Mouse (Mus musculus) cerebellum, adult 2 months (tissue): Measurements from ENCODE around the gene Gm9936. TPM values are rescaled to one million over a fixed set of nuclear protein-coding genes. Genes with fewer than 3 reads are reported as not detected.
"Not testable (repeated sequence)": the region's sequence is repeated elsewhere in the genome, so short reads cannot be mapped to it uniquely, and the experiment has no call there.

Experiments used
- DNase-seq, 2 experiments: peaks; one replicate each; pipeline ENCODE4 v3.0.0; 2021
- H3K27ac ChIP-seq: fragments of 200-500 bp; 2 replicates; pipeline ENCODE4 v1.5.1; 2012; ENCODE audit warnings: low read length, control low read depth, inconsistent platforms; ENCODE audit not compliant: insufficient read depth
- H3K27me3 ChIP-seq: fragments of 200-500 bp; 2 replicates; pipeline ENCODE4 v1.6.1; 2012; ENCODE audit warnings: inconsistent platforms, mild to moderate bottlenecking, low read length, moderate library complexity; ENCODE audit not compliant: control insufficient read depth, insufficient read depth
- H3K4me1 ChIP-seq: fragments of 200-500 bp; 2 replicates; pipeline ENCODE4 v1.6.1; 2011; ENCODE audit warnings: low read length; ENCODE audit not compliant: control insufficient read depth, insufficient read depth
- H3K4me3 ChIP-seq: fragments of 200-500 bp; replicated peaks from 2 replicates; pipeline ENCODE3; 2011; ENCODE audit warnings: mild to moderate bottlenecking, low read depth, low read length, control low read depth; ENCODE audit not compliant: insufficient read depth
- CTCF ChIP-seq: fragments of 200-500 bp; IDR thresholded peaks from 2 replicates; pipeline ENCODE4 v1.5.1; 2011; ENCODE audit warnings: low read depth, mild to moderate bottlenecking, control low read depth, low read length, moderate library complexity, borderline replicate concordance; ENCODE audit not compliant: insufficient read depth
- POLR2A ChIP-seq: fragments of 200-500 bp; IDR thresholded peaks from 2 replicates; pipeline ENCODE4 v1.6.1; 2011; ENCODE audit warnings: low read length, control low read depth, borderline replicate concordance; ENCODE audit not compliant: insufficient read depth
- WGBS: fragments of 180-500 bp; shearing (Covaris S2); methylation state at CpG from one replicate; pipeline ENCODE4 v1.1.7; 2018; 5-methylcytosine and 5-hydroxymethylcytosine counted together
- polyA plus RNA-seq: library from polyadenylated mRNA; depleted of rRNA; stranded (reverse); fragments of >200 nt; gene quantifications from 2 replicates; pipeline ENCODE4 v1.2.3, GENCODE M21; 2012

The Gm9936 gene
- polyA plus RNA-seq, 1 experiment, result 0.16 TPM

DNA sequence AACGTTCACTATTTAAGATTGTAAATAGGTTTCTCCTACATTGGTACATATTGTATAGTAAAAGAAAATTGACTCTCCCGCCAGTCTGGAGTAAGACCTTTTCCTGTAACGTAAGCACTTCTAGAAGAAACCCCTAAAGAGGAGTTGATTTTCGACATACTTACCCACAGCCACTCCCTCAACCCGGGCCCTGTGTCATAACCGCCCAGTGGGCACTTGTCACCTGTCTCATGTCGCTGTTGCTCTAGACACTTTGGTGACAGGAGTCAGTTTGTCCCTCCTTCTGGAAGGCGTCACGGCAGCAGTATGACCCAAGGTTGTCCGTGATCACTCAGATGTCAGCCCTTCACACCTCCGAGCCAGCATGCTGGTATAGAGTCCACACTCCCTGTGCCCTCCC lies 24.5 kb upstream of the Gm9936 start:
- no peaks in the 10 kb centered on the region for H3K4me1 ChIP-seq
- no peak overlapping the region for H3K27ac ChIP-seq
- no peaks in the 10 kb centered on the region for H3K27me3 ChIP-seq
- 94% methylated on average over 11 of the region's 11 CpGs for WGBS
- TF ChIP-seq CTCF (no peak), POLR2A (no peak)
- no peak overlapping the region for H3K4me3 ChIP-seq
- DNase-seq, result no peak

DNA sequence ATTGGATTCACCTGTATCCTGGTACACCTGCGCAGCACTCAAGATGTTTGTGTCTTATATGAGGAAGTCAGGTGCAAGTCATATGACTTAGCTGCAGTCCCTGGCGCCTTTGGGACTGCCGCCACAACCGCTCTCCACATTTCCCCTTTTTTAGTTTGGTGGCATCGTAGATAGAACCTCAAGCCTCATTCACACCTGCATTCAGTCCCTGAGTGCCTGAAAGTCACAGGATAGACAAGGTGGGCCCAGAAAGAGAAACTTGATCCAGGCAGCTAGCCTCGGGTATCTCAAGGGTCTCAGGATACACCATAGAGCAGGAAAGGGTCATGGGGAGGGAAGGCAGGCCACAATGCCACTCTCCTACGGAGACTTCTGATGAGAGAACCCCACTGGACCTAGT lies 23.8 kb upstream of the Gm9936 start:
- not testable (repeated sequence) for DNase-seq, H3K27ac ChIP-seq, H3K4me3 ChIP-seq, H3K27me3 ChIP-seq, H3K4me1 ChIP-seq
- WGBS, result 94% methylated on average over 7 of the region's 7 CpGs

DNA sequence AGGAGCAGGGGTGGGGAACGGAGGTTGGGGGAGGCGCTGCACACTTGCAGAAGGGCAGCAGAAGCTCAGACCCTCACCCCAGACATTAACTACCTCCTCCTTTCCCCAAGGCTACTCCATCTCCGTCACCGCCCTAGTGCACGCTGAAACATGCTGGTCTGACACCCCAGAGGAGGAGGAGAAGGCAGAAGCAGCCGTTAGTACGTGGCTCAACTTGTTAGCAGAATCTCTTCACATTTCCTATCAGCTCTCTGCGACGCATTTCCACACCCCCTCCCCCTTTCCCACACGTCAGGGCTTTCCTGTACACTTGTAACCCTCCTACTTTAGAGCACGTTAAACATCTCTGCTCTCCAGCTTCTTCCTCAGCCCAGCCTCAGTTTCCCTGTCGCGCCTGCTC lies 20.9 kb upstream of the Gm9936 start:
- TF ChIP-seq POLR2A (no peak), CTCF (no peak)
- 74% methylated on average over 13 of the region's 13 CpGs for WGBS
- no peak overlapping the region for H3K27ac ChIP-seq
- H3K4me1 ChIP-seq, result no peaks in the 10 kb centered on the region
- no peak for DNase-seq
- H3K4me3 ChIP-seq, result no peak overlapping the region
- H3K27me3 ChIP-seq, result no peaks in the 10 kb centered on the region

DNA sequence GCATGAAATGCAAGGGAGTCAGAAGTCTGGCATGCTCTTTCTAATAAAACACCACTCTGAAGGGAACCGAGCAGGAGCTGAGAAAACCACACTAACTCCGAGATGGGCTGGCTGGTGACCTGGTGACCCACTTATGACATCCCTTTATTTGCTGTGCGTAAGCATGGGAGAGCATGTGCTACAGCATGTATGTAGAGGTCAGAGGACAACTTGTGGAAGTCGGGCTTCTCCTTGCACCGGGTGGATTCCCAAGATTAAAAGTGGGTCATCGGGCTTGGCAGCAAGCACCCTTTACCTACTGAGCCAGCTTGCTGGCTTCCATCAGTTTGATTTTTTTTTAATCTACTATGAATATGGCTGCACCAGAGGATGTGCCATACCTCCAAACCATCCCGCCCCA lies 19.0 kb upstream of the Gm9936 start:
- Histone ChIP-seq H3K4me3 (no peak overlapping the region), H3K4me1 (no peaks in the 10 kb centered on the region), H3K27ac (no peak overlapping the region), H3K27me3 (no peaks in the 10 kb centered on the region)
- no peak for TF ChIP-seq POLR2A
- no peak for TF ChIP-seq CTCF
- no peak for DNase-seq
- WGBS, result 53% methylated on average over 7 of the region's 7 CpGs

DNA sequence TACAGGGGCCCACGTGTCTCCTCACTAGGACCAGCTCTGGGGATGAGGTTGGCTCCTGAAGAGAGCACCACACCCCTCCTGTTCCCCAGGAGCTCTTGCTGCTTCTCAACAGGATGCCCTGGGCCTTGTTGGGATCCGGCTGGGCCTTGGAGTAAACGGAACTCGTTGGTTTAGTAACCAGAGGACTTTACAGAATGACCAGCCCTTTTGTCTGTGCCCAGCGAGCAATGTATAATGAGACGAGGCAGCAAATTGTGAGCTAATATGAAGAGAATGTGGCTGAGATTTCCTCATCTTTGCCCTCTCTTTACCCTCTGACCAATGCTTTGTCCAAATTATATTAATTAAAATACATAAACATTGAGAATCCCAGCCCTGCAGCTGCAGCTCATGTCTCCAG lies 17.8 kb upstream of the Gm9936 start:
- H3K4me1 ChIP-seq, result no peaks in the 10 kb centered on the region
- WGBS, result 51% methylated on average over 6 of the region's 6 CpGs
- no peaks in the 10 kb centered on the region for H3K27me3 ChIP-seq
- TF ChIP-seq CTCF, result no peak
- TF ChIP-seq POLR2A, result no peak
- H3K27ac ChIP-seq, result no peak overlapping the region
- no peak overlapping the region for H3K4me3 ChIP-seq
- DNase-seq, result no peak

DNA sequence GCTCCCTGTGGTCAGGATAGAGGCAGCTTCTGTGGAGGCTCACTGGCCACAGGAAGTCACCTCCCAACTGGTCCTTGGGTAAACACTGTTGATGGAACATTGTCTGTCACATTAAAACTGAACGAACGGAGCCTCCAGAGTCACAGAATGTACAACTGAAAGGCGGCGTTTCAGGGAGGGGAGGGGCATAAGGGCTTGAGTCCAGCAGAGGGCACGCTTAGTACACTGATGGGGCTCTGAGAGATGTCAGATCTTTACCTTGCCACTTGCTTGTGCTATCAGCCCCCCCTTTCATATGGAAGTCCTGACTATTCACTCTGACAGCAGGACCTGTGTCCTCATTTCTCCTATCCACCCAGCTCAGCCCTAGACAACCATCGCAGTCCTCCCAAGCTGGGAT lies 17.4 kb upstream of the Gm9936 start:
- TF ChIP-seq CTCF, result no peak
- no peak for TF ChIP-seq POLR2A

DNA sequence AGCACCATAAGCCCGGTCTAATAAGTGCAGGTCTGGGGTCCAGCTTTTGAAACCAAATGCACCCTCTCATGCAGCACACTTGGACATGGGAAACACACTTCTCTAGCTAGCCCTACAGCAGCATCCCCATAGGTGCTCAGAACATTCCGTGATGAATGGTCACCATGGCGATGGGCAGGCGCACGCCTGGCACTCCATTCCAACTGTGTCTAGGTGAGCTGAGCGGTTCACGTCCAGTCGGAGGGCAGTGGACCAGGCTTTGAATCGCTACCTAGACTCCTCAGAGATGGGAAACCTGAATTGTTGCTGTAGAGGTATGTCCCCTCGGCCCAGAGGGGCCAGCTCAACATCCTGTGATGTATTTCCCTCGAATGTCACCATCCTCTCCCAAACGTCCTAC lies 6.8 kb upstream of the Gm9936 start:
- DNase-seq, result no peak
- H3K27me3 ChIP-seq, result no peaks in the 10 kb centered on the region
- 75% methylated on average over 12 of the region's 12 CpGs for WGBS
- H3K4me3 ChIP-seq, result no peak overlapping the region
- no peaks in the 10 kb centered on the region for H3K4me1 ChIP-seq
- TF ChIP-seq POLR2A (no peak), CTCF (no peak)
- no peak overlapping the region for H3K27ac ChIP-seq

More for the DNA sequence above, 17.4 kb upstream of the Gm9936 start:
- WGBS, result 41% methylated on average over 6 of the region's 6 CpGs
- no peak for DNase-seq
- H3K4me3 ChIP-seq, result no peak overlapping the region
- H3K27me3 ChIP-seq, result no peaks in the 10 kb centered on the region
- H3K4me1 ChIP-seq, result no peaks in the 10 kb centered on the region
- no peak overlapping the region for H3K27ac ChIP-seq

DNA sequence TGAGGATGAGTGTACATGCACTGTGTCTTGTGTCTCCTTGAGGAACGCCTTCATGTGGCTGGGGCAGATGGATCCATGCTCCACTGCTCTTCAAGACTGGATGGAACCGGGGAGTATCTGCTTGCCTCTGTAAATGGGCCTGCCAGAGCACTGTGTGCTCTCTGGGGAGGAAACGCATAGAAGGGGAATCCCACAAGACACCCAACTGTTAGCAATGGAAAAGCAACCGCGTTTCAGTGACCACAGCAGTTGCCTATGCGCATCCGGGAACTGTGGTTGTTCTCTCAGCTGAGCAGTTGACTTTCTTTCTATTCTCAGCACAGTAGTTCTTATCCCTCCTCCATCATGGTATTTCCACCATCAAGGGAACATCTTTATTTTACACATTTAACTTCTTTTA lies 6.3 kb upstream of the Gm9936 start:
- Histone ChIP-seq H3K4me1 (no peaks in the 10 kb centered on the region), H3K4me3 (no peak overlapping the region), H3K27ac (no peak overlapping the region), H3K27me3 (no peaks in the 10 kb centered on the region)
- WGBS, result 73% methylated on average over 7 of the region's 7 CpGs
- no peak for TF ChIP-seq CTCF
- TF ChIP-seq POLR2A, result no peak
- no peak for DNase-seq

DNA sequence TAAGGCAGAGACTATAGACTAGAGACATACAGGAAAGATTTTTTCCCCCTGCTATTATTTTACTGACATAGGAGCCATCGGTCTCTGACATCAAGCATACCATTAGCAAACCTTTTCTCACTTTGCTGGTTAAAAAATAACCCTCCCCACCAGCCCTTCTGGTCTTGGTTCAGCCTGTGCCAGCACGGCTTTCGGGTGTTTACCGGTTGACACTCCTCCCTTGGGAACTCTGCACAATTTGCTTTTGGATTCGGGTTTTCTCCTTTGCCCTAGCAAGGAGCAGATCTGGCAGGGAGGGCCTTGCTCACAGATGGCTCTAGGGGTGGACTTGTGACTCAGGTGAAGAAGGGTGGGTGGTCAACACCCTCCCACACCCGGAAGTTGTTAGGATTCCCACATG lies 3.2 kb upstream of the Gm9936 start:
- Histone ChIP-seq H3K4me1 (peaks cover 5% of the 10 kb centered on the region; the same call in 1 of the 2 replicates), H3K27me3 (no peaks in the 10 kb centered on the region), H3K4me3 (no peak overlapping the region), H3K27ac (no peak overlapping the region)
- TF ChIP-seq CTCF (no peak), POLR2A (no peak)
- 50% methylated on average over 6 of the region's 6 CpGs for WGBS
- DNase-seq, result no peak
